Mouse (Mus musculus): ENCODE measurements at regions not wholly inside any gene's neighbourhood (a gene's known extent, or its start where the extent isn't known, plus 50 kb on each side); places are given as distances from the start of the nearest gene placed in this dataset.

DNA sequence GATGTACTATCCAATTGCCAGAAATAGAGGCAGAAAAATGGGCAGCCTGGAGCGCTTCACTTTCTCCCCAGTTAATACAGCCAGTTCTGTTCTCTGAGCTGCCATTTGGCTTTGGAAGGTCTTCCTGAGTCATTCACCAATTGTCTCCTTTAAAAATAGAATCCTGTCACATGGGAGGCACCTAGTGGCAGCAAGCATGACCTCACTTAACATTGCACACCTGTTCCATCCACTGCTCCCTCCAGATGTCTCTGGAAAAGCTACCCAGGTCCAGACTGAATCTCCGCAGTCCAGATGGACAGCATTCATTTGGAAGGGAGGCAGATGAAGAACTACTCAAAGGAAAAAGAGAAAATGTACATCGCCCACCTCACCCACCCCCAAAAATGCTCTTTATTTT is 73.9 kb upstream of the Spag17 start:
- no peak for TF ChIP-seq CTCF (IDR thresholded peaks at IDR 0.05; ENCODE audit: low read depth)
- TF ChIP-seq EP300 (IDR thresholded peaks at IDR 0.05; ENCODE audit: low read depth): no peak

Measured in heart, postnatal 0 days (tissue).